Mouse (Mus musculus) stomach, postnatal 0 days (tissue): ENCODE data around the gene Ppp1r18. TPM values are rescaled to one million over a fixed set of nuclear protein-coding genes. Genes with fewer than 3 reads are reported as not detected.
A peak's percentile ranks its signal among the peaks of the same experiment; 100 is the strongest.

Experiments used
- ATAC-seq: fragments of 200-750 bp; cut with Nextera tagmentation; 2 replicates; pipeline ENCODE4 v1.8.0; 2017; ENCODE audit not compliant: low FRiP score, low TSS enrichment
- DNase-seq: peaks from one replicate; pipeline ENCODE4 v3.0.0-alpha.2; 2016; ENCODE audit warnings: low spot score
- H3K27ac ChIP-seq: fragments of 300-500 bp; sonication (generic); replicated peaks from 2 replicates; pipeline ENCODE4 v1.5.1; 2014; ENCODE audit warnings: mild to moderate bottlenecking, control low read depth
- H3K27me3 ChIP-seq: fragments of 300-500 bp; sonication (generic); 2 replicates; pipeline ENCODE4 v1.6.1; 2014; ENCODE audit warnings: low read length; ENCODE audit not compliant: control insufficient read depth, insufficient read depth
- H3K36me3 ChIP-seq: fragments of 300-500 bp; sonication (generic); 2 replicates; pipeline ENCODE4 v1.6.1; 2014; ENCODE audit warnings: low read length, mixed read lengths; ENCODE audit not compliant: control insufficient read depth, insufficient read depth
- H3K4me1 ChIP-seq: fragments of 300-500 bp; sonication (generic); replicated peaks from 2 replicates; pipeline ENCODE4 v1.6.1; 2014; ENCODE audit warnings: antibody characterized with exemption; ENCODE audit not compliant: control insufficient read depth, insufficient read depth
- H3K4me2 ChIP-seq: fragments of 300-500 bp; sonication (generic); replicated peaks from 2 replicates; pipeline ENCODE4 v1.6.1; 2014; ENCODE audit warnings: low read depth, mild to moderate bottlenecking, control low read depth, moderate library complexity
- H3K4me3 ChIP-seq: fragments of 300-500 bp; sonication (generic); 2 replicates; pipeline ENCODE4 v1.5.1; 2014; ENCODE audit warnings: low read depth, low read length, control low read depth
- H3K9ac ChIP-seq: fragments of 300-500 bp; sonication (generic); 2 replicates; pipeline ENCODE4 v1.6.1; 2014; ENCODE audit warnings: mild to moderate bottlenecking, low read length, control low read depth, mixed read lengths
- H3K9me3 ChIP-seq: fragments of 300-500 bp; sonication (generic); 2 replicates; pipeline ENCODE4 v1.6.1; 2016; ENCODE audit warnings: low read length; ENCODE audit not compliant: control insufficient read depth
- CTCF ChIP-seq: IDR thresholded peaks from 2 replicates; pipeline ENCODE4 v1.5.1; 2016; ENCODE audit warnings: antibody characterized with exemption, low read depth, mild to moderate bottlenecking, moderate library complexity
- EP300 ChIP-seq: optimal IDR thresholded peaks from 2 replicates; pipeline ENCODE3; 2016; ENCODE audit warnings: antibody characterized with exemption
- WGBS: fragments of 180-500 bp; shearing (Covaris S2); extraction: QIAGEN DNeasy Blood & Tissue Kit; methylation state at CpG from one replicate; pipeline ENCODE4 v1.1.7; 2014; 5-methylcytosine and 5-hydroxymethylcytosine counted together
- polyA plus RNA-seq: library from polyadenylated mRNA; unstranded; fragments of >200 nt; fragmentation: Nextera tagmentation; extraction: Ambion mirVana; gene quantifications from 2 replicates; pipeline ENCODE4 v1.2.1, GENCODE M21; 2015

Ppp1r18 gene
- polyA plus RNA-seq, 1 experiment from 2014 or later: 16.6 TPM

DNA sequence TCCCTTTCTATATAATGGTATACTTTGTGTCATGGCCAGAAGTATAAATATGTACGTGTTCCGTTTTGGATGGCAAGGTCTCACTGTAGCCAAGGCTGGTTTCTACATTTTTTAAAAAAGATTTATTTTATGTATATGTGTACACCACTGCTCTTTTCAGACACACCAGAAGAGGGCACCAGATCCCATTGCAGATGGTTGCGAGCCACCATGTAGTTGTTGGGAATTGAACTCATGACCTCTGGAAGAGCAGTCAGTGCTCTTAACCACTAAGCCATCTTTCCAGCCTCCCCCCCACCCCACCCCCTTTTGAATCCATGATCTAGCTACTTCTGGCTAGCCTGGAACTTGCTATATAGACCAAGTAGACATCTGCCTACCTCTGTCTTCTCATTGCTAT is 21.9 kb upstream of the Ppp1r18 start:
- H3K9me3 ChIP-seq: no peaks in the 10 kb centered on the region
- no peaks in the 10 kb centered on the region for H3K27me3 ChIP-seq
- TF ChIP-seq EP300 (no peak), CTCF (peak; percentile 54)
- no peak overlapping the region for H3K9ac ChIP-seq
- no peaks in the 10 kb centered on the region; the same call in 1 of the 2 replicates for H3K4me1 ChIP-seq
- DNase-seq (no peak), ATAC-seq (no peak)
- H3K36me3 ChIP-seq: peaks cover 15% of the 10 kb centered on the region
- H3K4me2 ChIP-seq: no peak overlapping the region
- WGBS: 88% methylated on average over 3 of the region's 3 CpGs
- no peak overlapping the region for H3K27ac ChIP-seq
- no peak overlapping the region for H3K4me3 ChIP-seq

DNA sequence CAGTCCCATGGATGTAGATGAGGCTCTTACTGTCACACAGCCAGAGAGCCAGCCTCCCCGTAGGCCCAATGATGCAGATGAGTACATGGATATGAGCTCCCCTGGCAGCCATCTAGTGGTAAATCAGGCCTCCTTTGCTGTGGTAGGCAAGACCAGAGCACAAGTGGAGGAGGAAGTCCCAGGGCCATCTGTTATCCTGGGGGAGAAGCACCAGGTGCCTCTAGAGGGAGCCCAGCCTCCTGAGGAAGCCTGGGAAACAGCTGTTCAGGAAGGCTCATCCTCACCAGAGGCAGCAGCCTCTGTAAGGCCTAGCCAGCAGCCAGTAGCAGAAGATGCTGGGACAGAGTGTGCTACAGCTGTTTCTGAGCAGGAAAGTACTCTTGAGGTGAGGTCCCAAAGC is 17.3 kb upstream of the Ppp1r18 start:
- TF ChIP-seq CTCF: peak; percentile 54
- TF ChIP-seq EP300: no peak
- H3K27ac ChIP-seq: no peak overlapping the region
- no peak overlapping the region; the same call in 1 of the 2 replicates for H3K9ac ChIP-seq
- no peaks in the 10 kb centered on the region for H3K4me1 ChIP-seq
- peaks cover 28% of the 10 kb centered on the region for H3K36me3 ChIP-seq
- H3K27me3 ChIP-seq: no peaks in the 10 kb centered on the region
- ATAC-seq (0 out of 2 replicates have a peak, but pooled peaks have one; percentile 30), DNase-seq (no peak)
- 36% methylated on average over 1 of the region's 1 CpGs for WGBS
- no peak overlapping the region for H3K4me2 ChIP-seq
- H3K9me3 ChIP-seq: no peaks in the 10 kb centered on the region
- H3K4me3 ChIP-seq: no peak overlapping the region

DNA sequence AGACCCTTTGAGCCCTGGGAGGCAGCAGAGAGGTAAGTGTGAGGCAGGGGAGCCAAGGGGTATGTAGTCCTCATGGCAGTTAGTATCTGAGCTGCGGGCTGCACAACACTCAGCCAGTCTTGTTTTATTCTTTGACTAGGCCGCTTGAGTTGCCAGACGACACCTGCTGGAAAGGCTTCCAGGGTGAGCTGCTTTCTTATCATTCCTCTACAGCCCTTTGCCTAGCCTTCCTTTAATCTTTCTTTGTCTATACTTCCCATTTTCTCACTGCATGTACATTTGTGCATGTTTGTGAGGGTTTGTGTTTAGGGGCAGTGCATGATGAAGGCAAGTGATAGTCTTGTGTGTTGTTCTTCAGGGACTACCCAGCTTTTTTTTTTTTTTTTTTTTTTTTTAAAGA is 14.4 kb upstream of the Ppp1r18 start:
- Histone ChIP-seq H3K36me3 (peaks cover 25% of the 10 kb centered on the region), H3K27ac (no peak overlapping the region), H3K9me3 (no peaks in the 10 kb centered on the region), H3K4me2 (no peak overlapping the region), H3K4me1 (no peaks in the 10 kb centered on the region), H3K27me3 (no peaks in the 10 kb centered on the region), H3K9ac (no peak overlapping the region), H3K4me3 (no peak overlapping the region)
- 83% methylated on average over 3 of the region's 3 CpGs for WGBS
- ATAC-seq (no peak), DNase-seq (no peak)
- TF ChIP-seq CTCF: no peak
- TF ChIP-seq EP300: no peak

DNA sequence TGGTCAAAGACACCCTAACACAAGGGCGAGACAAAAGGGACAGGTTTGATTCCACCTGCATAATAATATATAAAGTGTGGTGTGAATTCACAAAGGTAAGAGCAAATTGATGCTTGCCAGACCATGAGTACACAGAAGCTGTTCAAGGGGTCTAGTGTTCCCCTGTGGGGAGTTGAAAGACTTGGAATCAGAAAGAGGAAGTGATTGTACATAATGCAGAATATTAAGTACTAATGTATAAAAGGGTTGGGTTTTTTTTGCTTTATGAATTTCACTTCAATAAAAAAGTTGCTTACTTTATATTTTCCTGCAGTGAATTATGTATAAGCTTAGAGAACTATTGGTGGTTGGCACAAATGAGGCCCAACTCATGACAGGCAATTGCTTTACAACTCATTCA is 6.0 kb upstream of the Ppp1r18 start:
- Histone ChIP-seq H3K4me3 (no peak overlapping the region), H3K36me3 (peaks cover 3% of the 10 kb centered on the region), H3K27ac (no peak overlapping the region), H3K4me2 (no peak overlapping the region), H3K27me3 (no peaks in the 10 kb centered on the region), H3K4me1 (no peaks in the 10 kb centered on the region), H3K9me3 (no peaks in the 10 kb centered on the region), H3K9ac (no peak overlapping the region)
- ATAC-seq (no peak), DNase-seq (no peak)
- no peak for TF ChIP-seq EP300
- TF ChIP-seq CTCF: no peak
- 92% methylated on average over 1 of the region's 1 CpGs for WGBS

DNA sequence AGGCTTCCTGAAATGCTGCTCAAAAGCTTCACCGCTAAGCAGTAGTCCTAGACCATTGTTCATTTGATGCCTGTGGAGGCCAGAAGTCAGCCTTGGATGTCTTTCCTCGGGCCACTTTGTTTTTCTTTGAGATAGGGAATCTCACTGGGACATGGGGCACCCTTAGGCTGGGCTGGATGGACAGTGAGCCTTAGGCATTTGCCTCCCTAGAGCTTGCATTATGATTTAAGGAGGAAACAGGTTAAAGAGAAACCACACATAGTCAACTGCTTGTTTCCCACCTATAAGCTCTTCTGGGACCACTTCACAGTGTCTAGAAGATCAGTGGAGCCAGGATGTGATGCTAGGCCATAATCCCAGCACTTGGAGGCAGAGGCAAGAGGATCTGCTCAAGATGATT is 5.6 kb upstream of the Ppp1r18 start:
- WGBS: 73% methylated on average over 2 of the region's 2 CpGs
- Histone ChIP-seq H3K4me1 (no peaks in the 10 kb centered on the region), H3K36me3 (peaks cover 3% of the 10 kb centered on the region), H3K4me3 (no peak overlapping the region), H3K27ac (no peak overlapping the region), H3K4me2 (no peak overlapping the region), H3K9ac (no peak overlapping the region), H3K27me3 (no peaks in the 10 kb centered on the region), H3K9me3 (no peaks in the 10 kb centered on the region)
- TF ChIP-seq CTCF (no peak), EP300 (no peak)
- DNase-seq: no peak
- ATAC-seq: no peak

DNA sequence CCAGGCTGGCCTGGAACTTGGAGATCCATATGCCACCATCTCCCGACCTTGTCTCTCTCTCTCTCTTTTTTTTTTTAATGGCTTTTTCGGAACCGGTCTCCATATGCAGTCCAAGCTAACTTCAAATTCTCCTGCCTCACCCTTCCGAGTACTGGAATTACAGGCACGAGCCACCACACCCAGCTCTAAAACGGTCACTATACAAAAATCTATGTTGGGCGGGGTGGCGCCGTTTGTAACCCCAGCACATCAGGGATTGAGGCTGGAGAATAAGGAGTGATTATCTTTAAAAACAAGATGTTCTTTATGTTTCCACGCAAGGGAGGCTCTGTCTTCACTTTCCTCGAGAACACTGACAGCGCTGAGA is 4.6 kb upstream of the Ppp1r18 start:
- TF ChIP-seq EP300: no peak
- no peak for TF ChIP-seq CTCF
- DNase-seq (no peak), ATAC-seq (0 out of 2 replicates have a peak, but pooled peaks have one; percentile 3)
- H3K27me3 ChIP-seq: no peaks in the 10 kb centered on the region
- no peaks in the 10 kb centered on the region for H3K9me3 ChIP-seq
- H3K4me3 ChIP-seq: peak overlapping the region; percentile 76
- no peaks in the 10 kb centered on the region for H3K4me1 ChIP-seq
- peak overlapping the region; percentile 85 for H3K27ac ChIP-seq
- H3K36me3 ChIP-seq: peaks cover 3% of the 10 kb centered on the region
- peak overlapping the region; percentile 66 for H3K4me2 ChIP-seq
- 4% methylated on average over 12 of the region's 12 CpGs for WGBS
- H3K9ac ChIP-seq: peak overlapping the region; percentile 71
